Mouse (Mus musculus) embryonic facial prominence, embryonic 10.5 days (tissue): ENCODE results near the gene Dusp28. TPM values are rescaled to one million over a fixed set of nuclear protein-coding genes. Genes with fewer than 3 reads are reported as not detected.

Experiments
- DNase-seq: peaks from one replicate; pipeline ENCODE4 v3.0.0-alpha.2; 2017; ENCODE audit warnings: low spot score
- H3K27ac ChIP-seq: fragments of 300-500 bp; sonication (generic); replicated peaks from 2 replicates; pipeline ENCODE4 v1.5.1; 2016; ENCODE audit warnings: mild to moderate bottlenecking
- H3K27me3 ChIP-seq: fragments of 300-500 bp; sonication (generic); replicated peaks from 2 replicates; pipeline ENCODE4 v1.6.1; 2016; ENCODE audit warnings: low read depth, mild to moderate bottlenecking; ENCODE audit not compliant: poor library complexity, severe bottlenecking
- H3K36me3 ChIP-seq: fragments of 300-500 bp; sonication (generic); replicated peaks from 2 replicates; pipeline ENCODE4 v1.6.1; 2016; ENCODE audit warnings: mild to moderate bottlenecking, moderate library complexity
- H3K4me1 ChIP-seq: fragments of 300-500 bp; sonication (generic); 2 replicates; pipeline ENCODE4 v1.6.1; 2016
- H3K4me3 ChIP-seq: fragments of 300-500 bp; sonication (generic); 2 replicates; pipeline ENCODE4 v1.5.1; 2016; ENCODE audit warnings: mild to moderate bottlenecking, moderate library complexity
- H3K9me3 ChIP-seq: fragments of 300-500 bp; sonication (generic); 2 replicates; pipeline ENCODE4 v1.6.1; 2016; ENCODE audit warnings: mild to moderate bottlenecking
- WGBS: fragments of 180-500 bp; shearing (Covaris S2); methylation state at CpG from one replicate; pipeline ENCODE4 v1.1.7; 2016; 5-methylcytosine and 5-hydroxymethylcytosine counted together
- polyA plus RNA-seq: library from polyadenylated mRNA; unstranded; fragments of >200 nt; fragmentation: Nextera tagmentation; extraction: Ambion mirVana; gene quantifications from 2 replicates; pipeline ENCODE4 v1.2.1, GENCODE M21; 2016

Dusp28 gene
- polyA plus RNA-seq, result 11.0 and 11.9 TPM in 2 replicates

GRCm38 (mm10) chr1:92906779-92907631, at the start of gene Dusp28:
Dusp28 (plus strand) TSS chr1:92906981.
- H3K4me1 ChIP-seq, result peaks cover 52% of the 10 kb centered on the region

GRCm38 (mm10) chr1:92861503-92861902, 45.3 kb upstream of the Dusp28 start:
- no peak for DNase-seq
- H3K9me3 ChIP-seq, result no peaks in the 10 kb centered on the region

More at GRCm38 (mm10) chr1:92906779-92907631, at the start of gene Dusp28:
- Histone ChIP-seq H3K36me3 (0 out of 2 replicates have a peak, but pooled peaks cover 2% of the 10 kb centered on the region), H3K4me3 (peak within 1 kb of the TSS; percentile 73), H3K27ac (peak within 1 kb of the TSS; percentile 88), H3K27me3 (peaks cover 33% of the 10 kb centered on the region), H3K9me3 (no peaks in the 10 kb centered on the region)
- peak; percentile 92 for DNase-seq
- WGBS, result under 1% methylated on average over 81 of the region's 81 CpGs

GRCm38 (mm10) chr1:92863268-92863667, 43.5 kb upstream of the Dusp28 start:
- 88% methylated on average over 4 of the region's 4 CpGs for WGBS
- H3K27ac ChIP-seq, result no peak overlapping the region
- DNase-seq, result no peak
- H3K36me3 ChIP-seq, result peaks cover 22% of the 10 kb centered on the region
- H3K4me1 ChIP-seq, result peaks cover 7% of the 10 kb centered on the region
- no peak overlapping the region for H3K4me3 ChIP-seq
- H3K27me3 ChIP-seq, result no peaks in the 10 kb centered on the region
- no peaks in the 10 kb centered on the region for H3K9me3 ChIP-seq

More at GRCm38 (mm10) chr1:92861503-92861902, 45.3 kb upstream of the Dusp28 start:
- Histone ChIP-seq H3K27ac (no peak overlapping the region), H3K4me3 (no peak overlapping the region), H3K27me3 (no peaks in the 10 kb centered on the region), H3K4me1 (peaks cover 7% of the 10 kb centered on the region), H3K36me3 (peaks cover 40% of the 10 kb centered on the region)
- 76% methylated on average over 6 of the region's 6 CpGs for WGBS

GRCm38 (mm10) chr1:92866170-92866569, 40.6 kb upstream of the Dusp28 start:
- Histone ChIP-seq H3K4me1 (peaks cover 7% of the 10 kb centered on the region), H3K27ac (no peak overlapping the region), H3K36me3 (no peaks in the 10 kb centered on the region), H3K4me3 (no peak overlapping the region), H3K27me3 (no peaks in the 10 kb centered on the region), H3K9me3 (no peaks in the 10 kb centered on the region)
- 72% methylated on average over 2 of the region's 2 CpGs for WGBS
- no peak for DNase-seq

GRCm38 (mm10) chr1:92869985-92870384, 36.8 kb upstream of the Dusp28 start:
- DNase-seq, result no peak
- Histone ChIP-seq H3K27me3 (no peaks in the 10 kb centered on the region), H3K4me3 (no peak overlapping the region), H3K9me3 (no peaks in the 10 kb centered on the region), H3K36me3 (no peaks in the 10 kb centered on the region), H3K27ac (no peak overlapping the region), H3K4me1 (peaks cover 7% of the 10 kb centered on the region)
- 85% methylated on average over 2 of the region's 2 CpGs for WGBS

- WGBS, result 86% methylated on average over 7 of the region's 7 CpGs
- no peaks in the 10 kb centered on the region for H3K9me3 ChIP-seq
- H3K27me3 ChIP-seq, result no peaks in the 10 kb centered on the region
- no peaks in the 10 kb centered on the region for H3K36me3 ChIP-seq
- H3K4me1 ChIP-seq, result peaks cover 5% of the 10 kb centered on the region
- H3K27ac ChIP-seq, result no peak overlapping the region
- no peak for DNase-seq
- no peak overlapping the region for H3K4me3 ChIP-seq
Measured at GRCm38 (mm10) chr1:92872666-92873065, 34.1 kb upstream of the Dusp28 start.

GRCm38 (mm10) chr1:92874011-92874410, 32.8 kb upstream of the Dusp28 start:
- Histone ChIP-seq H3K4me1 (peaks cover 12% of the 10 kb centered on the region), H3K4me3 (no peak overlapping the region), H3K27me3 (no peaks in the 10 kb centered on the region), H3K9me3 (no peaks in the 10 kb centered on the region), H3K36me3 (no peaks in the 10 kb centered on the region), H3K27ac (no peak overlapping the region)
- no peak for DNase-seq
- WGBS, result 73% methylated on average over 3 of the region's 3 CpGs

GRCm38 (mm10) chr1:92875360-92876111, 31.2 kb upstream of the Dusp28 start:
- Histone ChIP-seq H3K27me3 (no peaks in the 10 kb centered on the region), H3K27ac (no peak overlapping the region), H3K36me3 (no peaks in the 10 kb centered on the region), H3K4me1 (peaks cover 16% of the 10 kb centered on the region), H3K4me3 (no peak overlapping the region), H3K9me3 (no peaks in the 10 kb centered on the region)
- 81% methylated on average over 8 of the region's 8 CpGs for WGBS
- no peak for DNase-seq

GRCm38 (mm10) chr1:92877431-92877978, 29.3 kb upstream of the Dusp28 start:
- WGBS, result 66% methylated on average over 12 of the region's 12 CpGs
- Histone ChIP-seq H3K9me3 (no peaks in the 10 kb centered on the region), H3K27me3 (no peaks in the 10 kb centered on the region; the same call in 1 of the 2 replicates), H3K27ac (no peak overlapping the region), H3K36me3 (no peaks in the 10 kb centered on the region), H3K4me3 (no peak overlapping the region), H3K4me1 (peaks cover 16% of the 10 kb centered on the region)
- DNase-seq, result no peak

- no peak for DNase-seq
- Histone ChIP-seq H3K36me3 (no peaks in the 10 kb centered on the region), H3K4me3 (no peak overlapping the region), H3K27ac (no peak overlapping the region), H3K9me3 (no peaks in the 10 kb centered on the region), H3K4me1 (peaks cover 16% of the 10 kb centered on the region), H3K27me3 (no peaks in the 10 kb centered on the region; the same call in 1 of the 2 replicates)
- WGBS, result 86% methylated on average over 13 of the region's 13 CpGs
Measured at GRCm38 (mm10) chr1:92878066-92878741, 28.6 kb upstream of the Dusp28 start.

- Histone ChIP-seq H3K27ac (no peak overlapping the region), H3K4me1 (peaks cover 16% of the 10 kb centered on the region), H3K27me3 (no peaks in the 10 kb centered on the region; the same call in none of the 2 replicates), H3K36me3 (no peaks in the 10 kb centered on the region), H3K4me3 (no peak overlapping the region), H3K9me3 (no peaks in the 10 kb centered on the region)
- WGBS, result 88% methylated on average over 12 of the region's 12 CpGs
- DNase-seq, result no peak
Measured at GRCm38 (mm10) chr1:92879266-92879665, 27.5 kb upstream of the Dusp28 start.

GRCm38 (mm10) chr1:92880101-92880500, 26.7 kb upstream of the Dusp28 start:
- Histone ChIP-seq H3K9me3 (no peaks in the 10 kb centered on the region), H3K4me1 (peaks cover 16% of the 10 kb centered on the region), H3K27ac (no peak overlapping the region), H3K27me3 (no peaks in the 10 kb centered on the region; the same call in none of the 2 replicates), H3K36me3 (no peaks in the 10 kb centered on the region), H3K4me3 (no peak overlapping the region)
- DNase-seq, result no peak
- 70% methylated on average over 5 of the region's 5 CpGs for WGBS
